Mouse (Mus musculus): ENCODE measurements around the gene Rarg. TPM values are rescaled to one million over a fixed set of nuclear protein-coding genes. Genes with fewer than 3 reads are reported as not detected.

Gene Rarg
- polyA plus RNA-seq, 1 experiment from 2014 or later: 30.3 TPM

DNA sequence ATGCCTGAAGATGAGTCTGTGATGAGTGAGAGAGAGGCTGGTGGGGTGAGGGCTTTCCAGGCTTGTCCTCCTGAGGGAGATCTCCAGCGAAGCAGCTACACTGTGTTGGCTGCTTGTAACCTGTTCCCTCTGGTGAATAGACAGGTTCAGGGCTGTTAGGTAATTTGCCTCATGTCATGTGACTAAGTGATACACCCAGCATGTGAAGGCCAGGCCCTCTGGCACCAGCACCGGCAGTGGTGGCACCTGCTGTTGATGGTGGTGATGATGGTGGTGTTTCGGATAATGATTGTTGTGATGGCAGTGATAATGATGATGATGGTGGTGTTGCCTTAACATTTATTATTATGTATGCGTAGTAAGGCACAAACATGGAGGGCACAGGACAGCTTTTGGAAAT is 46.5 kb downstream of the Rarg start:
- Histone ChIP-seq H3K4me1 (peaks cover 25% of the 10 kb centered on the region), H3K36me3 (peaks cover 93% of the 10 kb centered on the region), H3K9ac (no peak overlapping the region), H3K4me3 (replicated peaks) (no peak overlapping the region), H3K4me2 (no peak overlapping the region), H3K27me3 (no peaks in the 10 kb centered on the region), H3K27ac (no peak overlapping the region), H3K9me3 (replicated peaks) (no peaks in the 10 kb centered on the region)
- ATAC-seq (replicated peaks; ENCODE audit: low FRiP score): no peak
- WGBS: 88% methylated on average over 4 of the region's 4 CpGs

- Histone ChIP-seq H3K4me1 (peaks cover 41% of the 10 kb centered on the region), H3K4me2 (no peak overlapping the region), H3K27ac (no peak overlapping the region), H3K9me3 (replicated peaks) (no peaks in the 10 kb centered on the region), H3K27me3 (no peaks in the 10 kb centered on the region), H3K36me3 (peaks cover 90% of the 10 kb centered on the region), H3K4me3 (replicated peaks) (no peak overlapping the region), H3K9ac (no peak overlapping the region)
- 80% methylated on average over 8 of the region's 8 CpGs for WGBS
- no peak for ATAC-seq (replicated peaks; ENCODE audit: low FRiP score)
Observed at GRCm38 (mm10) chr15:102209114-102209513, 48.2 kb downstream of the Rarg start.

GRCm38 (mm10) chr15:102208092-102208561 is 49.2 kb downstream of the Rarg start:
- no peaks in the 10 kb centered on the region for H3K9me3 ChIP-seq (replicated peaks)
- WGBS: 65% methylated on average over 9 of the region's 9 CpGs
- H3K4me1 ChIP-seq: peaks cover 41% of the 10 kb centered on the region
- H3K36me3 ChIP-seq: peaks cover 80% of the 10 kb centered on the region
- H3K9ac ChIP-seq: no peak overlapping the region; the same call in 1 of the 2 replicates
- peak overlapping the region; percentile 54 for H3K27ac ChIP-seq
- peak overlapping the region; percentile 28; the same call in 1 of the 2 replicates for H3K4me2 ChIP-seq
- H3K27me3 ChIP-seq: no peaks in the 10 kb centered on the region
- no peak for ATAC-seq (replicated peaks; ENCODE audit: low FRiP score)
- no peak overlapping the region for H3K4me3 ChIP-seq (replicated peaks)

DNA sequence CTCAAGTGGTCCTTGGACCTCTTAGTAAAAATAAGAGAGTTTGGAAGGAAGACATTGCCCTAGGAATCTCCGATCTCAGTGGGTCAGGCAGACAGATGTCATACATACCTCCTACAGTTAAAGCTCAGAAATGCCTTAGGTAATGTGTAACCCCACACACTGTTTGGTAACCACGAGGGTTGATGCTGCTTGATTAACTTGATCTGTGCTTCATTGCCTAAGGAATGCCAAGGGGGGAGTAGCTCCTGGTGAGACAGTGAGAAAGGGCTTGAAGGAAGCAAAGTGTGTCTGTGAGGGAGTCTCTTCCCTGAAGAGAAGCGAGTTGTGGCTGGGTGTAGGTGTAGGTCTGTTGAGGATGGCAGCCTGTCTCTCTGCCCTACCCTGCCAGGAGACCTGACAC is 50.0 kb downstream of the Rarg start:
- no peaks in the 10 kb centered on the region for H3K27me3 ChIP-seq
- WGBS: 55% methylated on average over 3 of the region's 3 CpGs
- peak overlapping the region; percentile 28 for H3K4me2 ChIP-seq
- no peaks in the 10 kb centered on the region for H3K9me3 ChIP-seq (replicated peaks)
- no peak for ATAC-seq (replicated peaks; ENCODE audit: low FRiP score)
- H3K36me3 ChIP-seq: peaks cover 72% of the 10 kb centered on the region
- peaks cover 46% of the 10 kb centered on the region for H3K4me1 ChIP-seq
- peak overlapping the region; percentile 9; the same call in 1 of the 2 replicates for H3K9ac ChIP-seq
- H3K4me3 ChIP-seq (replicated peaks): no peak overlapping the region
- H3K27ac ChIP-seq: peak overlapping the region; percentile 71

- peaks cover 57% of the 10 kb centered on the region for H3K36me3 ChIP-seq
Observed at GRCm38 (mm10) chr15:102205779-102206178, 51.5 kb downstream of the Rarg start.

DNA sequence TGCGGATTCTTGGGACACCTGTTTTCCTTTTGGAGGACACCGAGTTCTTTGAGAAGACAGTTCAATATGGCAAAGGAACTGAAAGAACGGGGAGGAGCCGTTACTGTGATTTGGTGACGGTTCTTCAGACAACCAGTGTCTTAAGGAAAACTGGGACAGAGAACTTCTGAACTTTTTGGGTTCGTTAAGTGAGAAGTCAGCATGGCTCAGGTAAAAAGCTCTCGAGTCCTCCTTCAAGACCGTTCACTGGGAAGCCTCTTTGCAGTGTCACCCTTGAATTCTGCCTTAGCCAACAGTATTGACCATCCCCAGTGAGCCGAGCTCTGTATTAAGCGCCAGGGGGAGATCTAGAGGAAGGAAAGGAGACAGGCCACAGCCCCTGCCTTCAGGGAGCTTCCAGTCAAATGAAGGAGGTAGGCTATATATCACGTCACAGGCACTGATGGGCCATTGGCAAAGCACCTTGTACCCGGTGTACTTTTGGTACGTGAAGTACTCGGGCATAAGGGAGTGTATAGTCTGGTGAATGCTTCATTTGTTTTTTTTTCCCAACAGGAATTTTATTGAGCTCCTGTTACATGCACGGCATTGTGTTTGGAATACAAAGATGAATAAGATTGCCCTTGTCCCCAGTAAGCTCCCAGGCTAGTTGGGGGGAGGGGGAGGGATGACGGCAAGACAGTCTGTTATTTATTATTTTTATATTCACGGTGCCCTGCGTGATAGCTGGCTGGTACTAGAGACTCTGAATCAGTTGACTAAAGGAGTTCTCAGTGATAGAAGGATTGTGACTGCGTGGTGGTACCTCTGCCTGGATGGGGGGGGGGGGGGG is 52.4 kb downstream of the Rarg start, which contains the start of gene Csad:
Csad (minus strand) TSS at position 51 of the 832 bp plus-strand sequence.
- Histone ChIP-seq H3K9ac (peak within 1 kb of the TSS; percentile 79), H3K4me2 (peak within 1 kb of the TSS; percentile 78), H3K27me3 (no peaks in the 10 kb centered on the region), H3K4me1 (peaks cover 52% of the 10 kb centered on the region), H3K36me3 (peaks cover 51% of the 10 kb centered on the region), H3K4me3 (replicated peaks) (peak within 1 kb of the TSS; percentile 69), H3K9me3 (replicated peaks) (no peaks in the 10 kb centered on the region), H3K27ac (peak within 1 kb of the TSS; percentile 98)
- ATAC-seq (replicated peaks; ENCODE audit: low FRiP score): no peak
- 47% methylated on average over 19 of the region's 19 CpGs for WGBS

More at GRCm38 (mm10) chr15:102205779-102206178, 51.5 kb downstream of the Rarg start:
- Histone ChIP-seq H3K27ac (peak overlapping the region; percentile 68), H3K4me3 (replicated peaks) (peak overlapping the region; percentile 69), H3K4me1 (peaks cover 50% of the 10 kb centered on the region), H3K27me3 (no peaks in the 10 kb centered on the region), H3K4me2 (peak overlapping the region; percentile 78), H3K9me3 (replicated peaks) (no peaks in the 10 kb centered on the region), H3K9ac (peak overlapping the region; percentile 26; the same call in 1 of the 2 replicates)
- 53% methylated on average over 8 of the region's 8 CpGs for WGBS
- ATAC-seq (replicated peaks; ENCODE audit: low FRiP score): no peak

- ATAC-seq (replicated peaks; ENCODE audit: low FRiP score): peak; percentile 36
- Histone ChIP-seq H3K4me3 (replicated peaks) (peak overlapping the region; percentile 69), H3K9me3 (replicated peaks) (no peaks in the 10 kb centered on the region), H3K27ac (peak overlapping the region; percentile 98), H3K27me3 (no peaks in the 10 kb centered on the region), H3K36me3 (peaks cover 43% of the 10 kb centered on the region), H3K4me1 (peaks cover 52% of the 10 kb centered on the region), H3K9ac (peak overlapping the region; percentile 79), H3K4me2 (peak overlapping the region; percentile 78)
- under 1% methylated on average over 34 of the region's 72 CpGs for WGBS
Observed at GRCm38 (mm10) chr15:102203835-102204381, 53.4 kb downstream of the Rarg start.

DNA sequence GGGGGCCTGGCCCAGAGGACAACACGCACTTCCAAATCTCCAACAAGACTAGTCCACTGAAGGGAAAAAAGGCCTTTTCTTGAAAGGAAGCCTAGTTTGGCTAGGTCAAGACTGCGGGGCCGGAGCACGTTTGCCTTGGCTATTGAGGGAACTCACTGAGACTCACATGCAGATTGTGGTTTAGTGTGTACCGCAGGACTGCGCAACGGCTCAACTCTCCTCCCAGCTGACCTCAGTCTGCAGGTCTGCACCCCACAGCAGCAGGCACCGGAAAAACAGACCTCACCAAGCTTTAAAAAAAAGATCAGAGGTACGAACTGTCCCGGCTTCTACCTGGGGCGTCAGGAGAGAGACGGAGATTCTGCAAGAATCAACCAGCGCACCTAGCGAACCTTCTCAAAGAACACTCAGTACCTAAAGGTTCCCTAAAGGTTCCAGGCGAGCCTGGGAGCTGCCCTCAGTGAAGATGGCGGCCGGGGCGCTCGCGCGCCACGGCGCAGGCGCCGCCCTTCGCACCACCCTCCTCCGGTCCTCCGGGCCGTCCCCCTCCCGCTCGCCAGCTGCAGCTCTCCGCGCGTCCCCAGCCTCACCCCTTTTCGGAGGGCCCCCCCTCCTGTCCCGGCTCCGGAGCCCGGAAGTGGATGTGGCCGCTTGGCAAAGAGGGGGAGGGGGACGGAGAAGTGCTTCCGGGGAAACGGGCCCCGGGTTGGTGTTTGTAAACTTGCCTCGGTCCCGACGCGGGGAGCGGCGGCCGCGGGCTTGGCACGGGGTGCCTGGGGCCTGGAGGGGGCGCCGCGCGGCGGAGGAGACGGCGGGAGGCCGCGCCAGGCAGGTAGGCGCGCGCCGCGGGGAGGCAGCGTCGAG is 54.1 kb downstream of the Rarg start, which contains the start of gene Zfp740:
Zfp740 (plus strand) TSS at position 279 of the 864 bp plus-strand sequence.
- peaks cover 50% of the 10 kb centered on the region for H3K4me1 ChIP-seq
- H3K9me3 ChIP-seq (replicated peaks): no peaks in the 10 kb centered on the region
- H3K36me3 ChIP-seq: peaks cover 36% of the 10 kb centered on the region
- ATAC-seq (replicated peaks; ENCODE audit: low FRiP score): peak; percentile 96
- peak within 1 kb of the TSS; percentile 69 for H3K4me3 ChIP-seq (replicated peaks)
- peak within 1 kb of the TSS; percentile 79 for H3K9ac ChIP-seq
- H3K4me2 ChIP-seq: peak within 1 kb of the TSS; percentile 78
- H3K27ac ChIP-seq: peak within 1 kb of the TSS; percentile 98
- WGBS: under 1% methylated on average over 64 of the region's 68 CpGs
- no peaks in the 10 kb centered on the region for H3K27me3 ChIP-seq

DNA sequence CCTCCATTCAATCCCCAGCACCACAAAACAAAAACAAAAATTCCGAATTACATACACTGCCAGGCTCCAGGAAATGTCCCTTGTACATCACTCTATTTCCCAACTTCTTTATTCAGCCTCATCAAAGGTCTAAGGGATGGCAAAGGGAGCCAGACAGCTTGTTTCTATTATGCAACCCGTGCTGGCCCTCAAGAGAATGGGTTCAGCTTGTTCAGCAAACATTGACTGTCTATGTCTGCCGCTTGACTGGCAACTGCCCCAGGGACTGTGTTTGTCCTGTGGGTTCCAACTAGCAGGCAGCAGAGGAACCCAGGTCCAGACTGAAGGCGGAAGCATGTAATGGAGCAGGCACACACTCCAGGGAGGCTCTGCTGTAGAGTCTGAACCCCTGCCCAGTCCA is 58.5 kb downstream of the Rarg start:
- WGBS: 86% methylated on average over 4 of the region's 4 CpGs
- ATAC-seq (replicated peaks; ENCODE audit: low FRiP score): no peak
- Histone ChIP-seq H3K4me1 (peaks cover 11% of the 10 kb centered on the region), H3K9ac (no peak overlapping the region), H3K4me3 (replicated peaks) (no peak overlapping the region), H3K27ac (no peak overlapping the region), H3K4me2 (no peak overlapping the region), H3K27me3 (no peaks in the 10 kb centered on the region), H3K36me3 (peaks cover 10% of the 10 kb centered on the region; the same call in 1 of the 2 replicates), H3K9me3 (replicated peaks) (no peaks in the 10 kb centered on the region)

GRCm38 (mm10) chr15:102195373-102195772 is 61.9 kb downstream of the Rarg start:
- no peaks in the 10 kb centered on the region for H3K9me3 ChIP-seq (replicated peaks)
- H3K4me1 ChIP-seq: peaks cover 10% of the 10 kb centered on the region
- peaks cover 7% of the 10 kb centered on the region; the same call in 1 of the 2 replicates for H3K36me3 ChIP-seq
- ATAC-seq (replicated peaks; ENCODE audit: low FRiP score): no peak
- H3K9ac ChIP-seq: no peak overlapping the region
- 66% methylated on average over 4 of the region's 4 CpGs for WGBS
- H3K4me2 ChIP-seq: no peak overlapping the region
- no peak overlapping the region for H3K27ac ChIP-seq
- no peak overlapping the region for H3K4me3 ChIP-seq (replicated peaks)
- no peaks in the 10 kb centered on the region for H3K27me3 ChIP-seq

DNA sequence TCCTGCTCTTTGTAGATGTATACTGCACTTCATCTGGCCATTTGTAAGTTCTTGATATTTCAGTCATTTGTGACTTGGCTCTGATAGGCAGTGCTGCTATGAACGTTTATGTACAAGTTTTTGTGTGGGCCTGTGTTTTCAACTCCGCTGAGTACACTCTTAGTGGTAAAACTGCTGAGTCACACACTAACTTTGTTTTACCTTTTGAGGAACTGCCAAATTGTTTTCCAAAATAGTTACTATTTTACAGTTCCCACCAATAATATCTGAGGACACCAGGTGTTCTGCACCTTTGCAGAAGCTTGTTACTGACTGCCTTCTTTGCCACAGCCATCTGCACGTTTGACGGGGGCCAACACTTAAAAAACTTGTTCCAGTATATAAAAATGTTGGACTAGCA is 62.9 kb downstream of the Rarg start:
- Histone ChIP-seq H3K27me3 (no peaks in the 10 kb centered on the region), H3K4me1 (peaks cover 10% of the 10 kb centered on the region), H3K9me3 (replicated peaks) (no peaks in the 10 kb centered on the region), H3K27ac (no peak overlapping the region), H3K4me2 (no peak overlapping the region), H3K36me3 (peaks cover 5% of the 10 kb centered on the region; the same call in 1 of the 2 replicates), H3K4me3 (replicated peaks) (no peak overlapping the region), H3K9ac (no peak overlapping the region)
- ATAC-seq (replicated peaks; ENCODE audit: low FRiP score): no peak
- 75% methylated on average over 4 of the region's 4 CpGs for WGBS

Data from kidney, embryonic 15.5 days (tissue).